Mouse (Mus musculus): ENCODE measurements around the gene Cyp51.
"Not testable (repeated sequence)": the region's sequence is repeated elsewhere in the genome, so short reads cannot be mapped to it uniquely, and the experiment has no call there.

- TF ChIP-seq CTCF, EP300 (IDR thresholded peaks at IDR 0.05; ENCODE audit: low read depth): not testable (repeated sequence)
Observed at GRCm38 (mm10) chr5:4107056-4107455, 2.5 kb upstream of the Cyp51 start.
